In genomic region chr6:125300982-125301381, GRCm38 (mm10) we compare ENCODE assay signal across 27 mouse cellular contexts. TPM values are rescaled to one million over a fixed set of nuclear protein-coding genes. Genes with fewer than 3 reads are reported as not detected.
DNase-seq lines count a peak whose midpoint lies in the region; ATAC-seq and TF ChIP-seq lines count a peak whose summit lies in the region.
"Had no signal": no experiment of that assay in that cellular context is flagged by ENCODE, and none has a peak within 500 bp of the region (broad histone marks: within the 10 kb centered on the region; RNA-seq: fewer than 3 reads in every experiment).

No protein-coding gene starts in this region.

- no peak for TF ChIP-seq EP300 in stomach, postnatal 0 days (optimal IDR thresholded peaks at IDR 0.05)

- no peaks in the 10 kb centered on the region for H3K9me3 ChIP-seq in embryonic facial prominence, embryonic 14.5 days (ENCODE audit: control insufficient read depth, low read length)
- H3K9me3 ChIP-seq in intestine, embryonic 16.5 days (ENCODE audit: control insufficient read depth, low read length): peaks cover 4% of the 10 kb centered on the region
- no peaks in the 10 kb centered on the region for H3K9me3 ChIP-seq in stomach, postnatal 0 days (ENCODE audit: control insufficient read depth, low read length)
- H3K9me3 ChIP-seq: embryonic facial prominence, embryonic 12.5 days; embryonic facial prominence, embryonic 15.5 days; forebrain, embryonic 13.5 days; forebrain, embryonic 15.5 days had no signal

- no peak overlapping the region for H3K27ac ChIP-seq in embryonic facial prominence, embryonic 14.5 days (replicated peaks; ENCODE audit: low read depth, low read length)
- H3K27ac ChIP-seq in intestine, embryonic 16.5 days (ENCODE audit: low read length): no peak overlapping the region
- H3K27ac ChIP-seq in stomach, postnatal 0 days (replicated peaks): no peak overlapping the region
- H3K27ac ChIP-seq: embryonic facial prominence, embryonic 12.5 days; forebrain, embryonic 13.5 days; forebrain, embryonic 15.5 days had no signal

- H3K9ac ChIP-seq in embryonic facial prominence, embryonic 14.5 days (ENCODE audit: low read depth, low read length): no peak overlapping the region
- H3K9ac ChIP-seq in intestine, embryonic 16.5 days (ENCODE audit: low read depth, low read length): no peak overlapping the region
- H3K9ac ChIP-seq in stomach, postnatal 0 days (ENCODE audit: low read length): no peak overlapping the region
- H3K9ac ChIP-seq: embryonic facial prominence, embryonic 12.5 days; embryonic facial prominence, embryonic 15.5 days; forebrain, embryonic 13.5 days; forebrain, embryonic 15.5 days; forebrain, postnatal 0 days had no signal

- TF ChIP-seq CTCF in stomach, postnatal 0 days (IDR thresholded peaks at IDR 0.05; ENCODE audit: low read depth): no peak

- H3K4me2 ChIP-seq in embryonic facial prominence, embryonic 14.5 days (ENCODE audit: low read depth, low read length): no peak overlapping the region
- H3K4me2 ChIP-seq in intestine, embryonic 16.5 days (ENCODE audit: low read depth, low read length): no peak overlapping the region
- H3K4me2 ChIP-seq in stomach, postnatal 0 days (replicated peaks; ENCODE audit: low read depth): no peak overlapping the region
- H3K4me2 ChIP-seq: embryonic facial prominence, embryonic 12.5 days; embryonic facial prominence, embryonic 15.5 days; forebrain, embryonic 13.5 days; forebrain, embryonic 15.5 days had no signal

- no peak overlapping the region for H3K4me3 ChIP-seq in embryonic facial prominence, embryonic 14.5 days (ENCODE audit: low read depth, low read length)
- no peak overlapping the region for H3K4me3 ChIP-seq in intestine, embryonic 16.5 days (ENCODE audit: low read length)
- H3K4me3 ChIP-seq in stomach, postnatal 0 days (ENCODE audit: low read depth, low read length): no peak overlapping the region
- H3K4me3 ChIP-seq: embryonic facial prominence, embryonic 12.5 days; embryonic facial prominence, embryonic 15.5 days; erythroblast, embryonic 14.5 days; forebrain, embryonic 13.5 days; forebrain, embryonic 15.5 days had no signal

- WGBS in embryonic facial prominence, embryonic 14.5 days: 62% methylated on average over 1 of the region's 1 CpGs
- 59% methylated on average over 1 of the region's 1 CpGs for WGBS in intestine, embryonic 16.5 days
- 61% methylated on average over 1 of the region's 1 CpGs for WGBS in stomach, postnatal 0 days

- no peaks in the 10 kb centered on the region for H3K4me1 ChIP-seq in embryonic facial prominence, embryonic 14.5 days (ENCODE audit: control insufficient read depth, insufficient read depth, low read length)
- H3K4me1 ChIP-seq in intestine, embryonic 16.5 days (ENCODE audit: control insufficient read depth, insufficient read depth, low read length): peaks cover 2% of the 10 kb centered on the region; the same call in 1 of the 2 replicates
- 0 out of 2 replicates have a peak, but pooled peaks cover 3% of the 10 kb centered on the region for H3K4me1 ChIP-seq in stomach, postnatal 0 days (replicated peaks; ENCODE audit: control insufficient read depth, insufficient read depth)
- H3K4me1 ChIP-seq: embryonic facial prominence, embryonic 12.5 days; forebrain, embryonic 13.5 days; forebrain, embryonic 15.5 days had no signal

- no peaks in the 10 kb centered on the region for H3K27me3 ChIP-seq in embryonic facial prominence, embryonic 14.5 days (replicated peaks; ENCODE audit: control insufficient read depth, insufficient read depth, low read length)
- H3K27me3 ChIP-seq in intestine, embryonic 16.5 days (replicated peaks; ENCODE audit: control insufficient read depth, insufficient read depth, low read length): no peaks in the 10 kb centered on the region
- no peaks in the 10 kb centered on the region for H3K27me3 ChIP-seq in stomach, postnatal 0 days (ENCODE audit: control insufficient read depth, insufficient read depth, low read length)
- H3K27me3 ChIP-seq: embryonic facial prominence, embryonic 12.5 days; embryonic facial prominence, embryonic 15.5 days; forebrain, embryonic 13.5 days; forebrain, embryonic 15.5 days had no signal

- no peak for DNase-seq in embryonic facial prominence, embryonic 14.5 days (ENCODE audit: low spot score)
- peak; percentile 63 for DNase-seq in fat pad, adult 2 months (ENCODE audit: extremely low read depth, low read depth, low spot score)
- no peak for DNase-seq in stomach, postnatal 0 days (ENCODE audit: low spot score)
- no peak for DNase-seq in layer of hippocampus, adult 18-20 months (ENCODE audit: low spot score in 2 of 2)
- DNase-seq in spleen, postnatal 10 days (ENCODE audit: low spot score in 2 of 2): no peak
- no peak for DNase-seq in embryo, embryonic 10 days (ENCODE audit: low spot score)
- DNase-seq: adrenal gland, adult 2 months; adrenal gland, postnatal 10 days; adrenal gland, postnatal 25 days; cerebellum, adult 11 months; cerebellum, adult 18-20 months; cerebellum, adult 8-10 months; cerebellum, adult 9-11 months; cerebellum, postnatal 14 days; cerebellum, postnatal 36 days; forebrain, postnatal 0 days had no signal

- no peaks in the 10 kb centered on the region for H3K36me3 ChIP-seq in embryonic facial prominence, embryonic 14.5 days (ENCODE audit: control insufficient read depth, insufficient read depth, low read length)
- 0 out of 2 replicates have a peak, but pooled peaks cover under 1% of the 10 kb centered on the region for H3K36me3 ChIP-seq in intestine, embryonic 16.5 days (ENCODE audit: control insufficient read depth, insufficient read depth, low read length)
- no peaks in the 10 kb centered on the region for H3K36me3 ChIP-seq in stomach, postnatal 0 days (ENCODE audit: control insufficient read depth, insufficient read depth, low read length)
- H3K36me3 ChIP-seq: forebrain, embryonic 15.5 days had no signal

- peak; percentile 75; the same call in 1 of the 2 replicates for ATAC-seq in embryonic facial prominence, embryonic 14.5 days (ENCODE audit: low read depth)
- 0 out of 2 replicates have a peak, but pooled peaks have one; percentile 10 for ATAC-seq in intestine, embryonic 16.5 days
- peak; percentile 66; the same call in 1 of the 2 replicates for ATAC-seq in stomach, postnatal 0 days (ENCODE audit: low FRiP score, low TSS enrichment)
- ATAC-seq: forebrain, embryonic 13.5 days; forebrain, embryonic 15.5 days; forebrain, postnatal 0 days had no signal

RNA-seq across cellular contexts. Expression of gene Ltbr, which starts 12.7 kb away (rescaled TPM):
- polyA plus RNA-seq in embryonic facial prominence, embryonic 14.5 days (2014; fragmentation: Nextera tagmentation; extraction: Ambion mirVana): 46.4 and 49.0 TPM in 2 replicates
- polyA plus RNA-seq in intestine, embryonic 16.5 days (2015; fragmentation: Nextera tagmentation; extraction: Ambion mirVana): 106 and 107 TPM in 2 replicates
- 71.5 and 73.0 TPM in 2 replicates for polyA plus RNA-seq in stomach, postnatal 0 days (2015; fragmentation: Nextera tagmentation; extraction: Ambion mirVana)
- total RNA-seq in layer of hippocampus, adult 18-20 months (2021): 1 to 10 TPM; 6.5 to 7.4 TPM

RNA-seq across cellular contexts. Expression of gene Tuba3a, which starts 15.1 kb away (rescaled TPM):
- polyA plus RNA-seq in embryonic facial prominence, embryonic 14.5 days (2014; fragmentation: Nextera tagmentation; extraction: Ambion mirVana): 0.22 and 0.45 TPM in 2 replicates
- polyA plus RNA-seq in intestine, embryonic 16.5 days (2015; fragmentation: Nextera tagmentation; extraction: Ambion mirVana): 0.09 and 0.17 TPM in 2 replicates
- polyA plus RNA-seq in stomach, postnatal 0 days (2015; fragmentation: Nextera tagmentation; extraction: Ambion mirVana): 0.08 and 0.15 TPM in 2 replicates
- total RNA-seq in layer of hippocampus, adult 18-20 months (2021): not detected
- total RNA-seq: adrenal gland, adult 2 months; adrenal gland, postnatal 10 days; adrenal gland, postnatal 25 days; adrenal gland, postnatal 4 days; common myeloid progenitor, adult 5-6 weeks; forebrain, postnatal 0 days; MEL had no signal
- polyA plus RNA-seq: adrenal gland, adult 2 months; brain, embryonic 14.5 days; erythroblast, embryonic 14.5 days; forebrain, embryonic 11.5 days; forebrain, embryonic 13.5 days; forebrain, embryonic 15.5 days; forebrain, postnatal 0 days had no signal

RNA-seq across cellular contexts. Expression of gene Scnn1a, which starts 19.5 kb away (rescaled TPM):
- polyA plus RNA-seq in embryonic facial prominence, embryonic 14.5 days (2014; fragmentation: Nextera tagmentation; extraction: Ambion mirVana): 1.5 and 3.2 TPM in 2 replicates
- 5.0 and 7.6 TPM in 2 replicates for polyA plus RNA-seq in intestine, embryonic 16.5 days (2015; fragmentation: Nextera tagmentation; extraction: Ambion mirVana)
- 18.5 and 20.6 TPM in 2 replicates for polyA plus RNA-seq in stomach, postnatal 0 days (2015; fragmentation: Nextera tagmentation; extraction: Ambion mirVana)
- total RNA-seq in layer of hippocampus, adult 18-20 months (2021): 1 to 10 TPM; 3.6 to 6.6 TPM
- total RNA-seq: MEL had no signal

RNA-seq across cellular contexts. Expression of gene Tnfrsf1a, which starts 48.2 kb away (rescaled TPM):
- 81.8 and 82.6 TPM in 2 replicates for polyA plus RNA-seq in embryonic facial prominence, embryonic 14.5 days (2014; fragmentation: Nextera tagmentation; extraction: Ambion mirVana)
- 90.0 and 95.3 TPM in 2 replicates for polyA plus RNA-seq in intestine, embryonic 16.5 days (2015; fragmentation: Nextera tagmentation; extraction: Ambion mirVana)
- 75.3 and 77.7 TPM in 2 replicates for polyA plus RNA-seq in stomach, postnatal 0 days (2015; fragmentation: Nextera tagmentation; extraction: Ambion mirVana)
- total RNA-seq in layer of hippocampus, adult 18-20 months (2021): 10 to 100 TPM; 11.7 to 11.8 TPM

Comparison
In these comparisons a context has a peak if more than half of its experiments do, and no peak if none do; other contexts are left out.
1. ATAC-seq: peak in every context shown above with its lines; median percentile 75 in embryonic facial prominence, embryonic 14.5 days; 66 in stomach, postnatal 0 days; 10 in intestine, embryonic 16.5 days.